Mouse (Mus musculus) lung, adult 2 months (tissue): ENCODE measurements at regions not wholly inside any gene's neighbourhood (a gene's known extent, or its start where the extent isn't known, plus 50 kb on each side); places are given as distances from the start of the nearest gene placed in this dataset.

Experiments
- DNase-seq: peaks from one replicate; pipeline ENCODE4 v3.0.0; 2022
- H3K4me1 ChIP-seq: fragments of 200-500 bp; 2 replicates; pipeline ENCODE4 v1.6.1; 2011; ENCODE audit warnings: low read length; ENCODE audit not compliant: control insufficient read depth, insufficient read depth
- H3K4me3 ChIP-seq: fragments of 200-500 bp; replicated peaks from 2 replicates; pipeline ENCODE3; 2011; ENCODE audit warnings: low read depth, mild to moderate bottlenecking, control low read depth, low read length; ENCODE audit errors: extremely low read depth
- CTCF ChIP-seq: fragments of 200-500 bp; IDR thresholded peaks from 2 replicates; pipeline ENCODE4 v1.5.1; 2011; ENCODE audit warnings: mild to moderate bottlenecking, low read length, control low read depth; ENCODE audit not compliant: insufficient read depth
- POLR2A ChIP-seq: fragments of 200-500 bp; IDR thresholded peaks from 2 replicates; pipeline ENCODE4 v1.6.1; 2011; ENCODE audit warnings: low read depth, mild to moderate bottlenecking, control low read depth, low read length, borderline replicate concordance; ENCODE audit errors: extremely low read depth
- WGBS: fragments of 180-500 bp; shearing (Covaris S2); methylation state at CpG from one replicate; pipeline ENCODE4 v1.1.7; 2018; 5-methylcytosine and 5-hydroxymethylcytosine counted together

DNA sequence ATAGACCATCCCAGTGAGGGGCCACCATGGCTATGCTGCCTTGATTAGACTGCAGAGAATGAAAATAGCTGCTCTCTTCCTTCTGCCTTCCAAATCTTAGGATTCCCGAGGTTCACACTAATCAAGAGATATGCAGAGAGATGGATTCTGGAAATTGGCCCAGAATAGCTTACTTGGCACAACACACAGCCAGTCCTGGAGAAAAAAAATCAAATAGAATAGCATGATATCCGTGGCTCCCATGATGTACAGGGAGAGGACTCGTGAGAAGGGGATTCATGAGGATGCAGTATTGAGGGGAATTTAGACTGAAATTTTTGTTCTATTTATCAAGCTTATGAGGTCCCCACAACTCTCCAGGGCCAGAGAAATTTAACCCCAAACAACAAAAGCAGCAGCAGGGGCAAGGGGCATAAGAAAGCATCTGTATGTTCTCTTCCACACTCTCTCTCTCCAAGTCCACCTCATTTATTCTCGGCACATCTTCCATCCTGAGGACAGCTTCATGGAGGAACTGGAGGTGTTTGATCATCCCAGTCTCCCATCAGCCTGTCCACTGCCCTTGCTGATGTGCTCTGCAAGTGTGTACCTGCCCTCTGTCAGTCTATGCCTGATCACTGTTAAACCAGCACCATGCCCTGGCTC lies 599.3 kb upstream of the Camk1g start:
- DNase-seq = no peak
- 54% methylated on average over 4 of the region's 4 CpGs for WGBS
- TF ChIP-seq POLR2A (no peak), CTCF (no peak)
- H3K4me1 ChIP-seq = no peaks in the 10 kb centered on the region
- H3K4me3 ChIP-seq = no peak overlapping the region

DNA sequence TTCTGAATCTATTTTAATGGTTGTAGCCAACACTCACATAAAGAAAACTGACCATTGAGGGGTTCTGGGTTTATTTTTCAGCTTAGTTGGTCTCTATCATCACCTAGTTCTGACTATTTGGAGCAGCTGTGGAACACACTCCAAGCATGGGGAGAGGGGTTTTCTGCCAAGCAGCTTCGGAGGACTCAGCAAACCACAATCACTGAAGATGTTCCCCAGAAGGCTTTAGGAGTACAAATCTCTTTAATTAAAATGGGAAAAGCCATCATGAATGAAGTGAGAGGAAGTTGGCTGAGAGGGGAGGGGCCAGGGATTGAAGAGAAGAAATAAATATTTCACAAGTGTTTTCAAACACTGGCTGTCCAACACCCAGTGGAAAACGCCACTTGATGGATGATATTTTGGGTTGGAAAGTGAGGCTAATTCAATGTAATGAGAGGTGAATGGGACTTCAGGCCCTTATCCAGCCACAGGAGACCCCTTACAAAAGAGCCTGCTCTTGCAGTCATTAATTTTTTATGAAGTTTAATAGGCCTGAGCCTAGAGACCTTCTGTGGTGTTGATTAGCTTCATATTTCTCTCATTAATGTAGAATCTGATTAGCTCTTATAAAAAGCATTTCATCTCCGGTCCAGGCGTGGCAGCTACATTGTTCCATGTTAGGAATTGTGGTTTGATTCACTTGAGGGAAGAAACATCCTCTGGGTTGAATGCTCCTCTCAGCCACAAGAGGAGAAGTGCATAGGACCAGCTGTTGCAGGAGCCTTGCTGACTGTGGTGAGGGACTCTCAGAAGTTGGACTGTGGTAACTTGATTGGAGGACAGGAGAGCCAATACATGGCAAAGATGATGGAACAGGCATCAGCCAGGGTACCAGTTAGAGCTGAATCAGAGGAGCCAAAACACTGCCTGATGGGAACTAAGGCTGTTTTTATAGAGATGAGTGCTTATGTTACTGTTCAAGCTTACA lies 598.1 kb upstream of the Camk1g start:
- TF ChIP-seq CTCF (no peak), POLR2A (no peak)
- no peak overlapping the region for H3K4me3 ChIP-seq
- WGBS = 73% methylated on average over 4 of the region's 4 CpGs
- no peaks in the 10 kb centered on the region for H3K4me1 ChIP-seq
- no peak for DNase-seq

DNA sequence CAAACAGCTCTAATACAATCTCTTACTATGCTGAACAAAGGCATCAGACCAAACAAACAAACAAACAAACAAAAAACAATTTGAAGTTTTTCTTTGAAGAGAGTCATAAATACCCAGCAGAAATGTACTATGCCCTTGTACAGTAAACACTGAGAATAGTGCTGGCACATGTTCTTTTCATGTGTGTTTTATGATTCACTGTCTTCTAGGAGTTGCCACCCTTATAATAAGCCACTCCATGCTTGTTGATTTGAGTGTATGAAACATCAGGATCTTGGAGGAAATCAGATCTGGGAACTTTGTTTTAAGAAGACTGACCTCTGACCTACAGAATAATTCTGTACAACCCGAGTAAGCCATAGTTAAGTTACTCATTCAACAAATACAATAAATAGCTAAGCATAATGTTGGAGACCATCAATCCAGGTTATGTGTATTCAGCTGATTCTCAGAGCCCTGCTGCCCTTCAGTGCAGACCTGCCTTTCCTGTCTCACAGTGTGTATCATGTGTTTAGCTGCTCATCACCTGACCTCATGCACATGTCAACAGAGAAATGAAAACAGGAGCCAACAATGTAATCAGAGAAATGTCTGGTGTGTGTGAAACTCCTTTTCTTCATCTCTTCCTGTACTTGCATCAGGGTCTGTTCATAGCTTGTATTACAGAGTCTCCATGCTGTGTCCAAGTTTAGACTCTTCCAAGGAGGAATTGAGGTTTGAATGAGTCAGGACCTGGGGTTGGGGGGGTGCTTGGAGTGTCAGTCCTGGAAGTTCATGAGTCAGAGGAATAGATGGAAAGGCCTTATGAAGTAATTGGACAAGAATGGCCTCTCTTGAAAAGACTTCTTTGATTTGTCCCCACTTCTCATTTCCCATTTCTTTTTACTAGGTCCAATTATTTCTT lies 596.8 kb upstream of the Camk1g start:
- 38% methylated on average over 1 of the region's 1 CpGs for WGBS

DNA sequence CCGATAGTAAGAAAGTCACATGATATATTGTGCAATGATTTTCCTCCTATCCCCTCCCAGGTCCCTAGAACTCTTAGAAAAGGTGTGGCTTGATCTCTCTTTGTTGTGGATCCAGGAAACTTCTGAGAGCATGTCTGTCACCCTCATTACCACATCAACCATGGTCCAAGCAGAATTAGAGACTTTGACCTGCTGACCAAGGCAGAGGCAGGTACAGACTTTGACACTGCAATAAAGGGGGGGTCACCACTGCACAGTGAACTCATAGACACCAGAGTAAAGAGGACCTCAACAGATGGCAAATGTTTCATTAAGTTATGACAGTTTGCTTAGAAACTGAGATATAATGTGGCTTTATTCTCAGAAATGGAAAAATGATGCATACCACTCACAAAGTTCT lies 595.2 kb upstream of the Camk1g start:
- TF ChIP-seq CTCF = no peak
- TF ChIP-seq POLR2A = no peak
- no peak for DNase-seq
- Histone ChIP-seq H3K4me3 (no peak overlapping the region), H3K4me1 (no peaks in the 10 kb centered on the region)
- WGBS = 56% methylated on average over 1 of the region's 1 CpGs

More for the DNA sequence above, 596.8 kb upstream of the Camk1g start:
- TF ChIP-seq POLR2A (no peak), CTCF (no peak)
- Histone ChIP-seq H3K4me1 (no peaks in the 10 kb centered on the region), H3K4me3 (no peak overlapping the region)
- no peak for DNase-seq

DNA sequence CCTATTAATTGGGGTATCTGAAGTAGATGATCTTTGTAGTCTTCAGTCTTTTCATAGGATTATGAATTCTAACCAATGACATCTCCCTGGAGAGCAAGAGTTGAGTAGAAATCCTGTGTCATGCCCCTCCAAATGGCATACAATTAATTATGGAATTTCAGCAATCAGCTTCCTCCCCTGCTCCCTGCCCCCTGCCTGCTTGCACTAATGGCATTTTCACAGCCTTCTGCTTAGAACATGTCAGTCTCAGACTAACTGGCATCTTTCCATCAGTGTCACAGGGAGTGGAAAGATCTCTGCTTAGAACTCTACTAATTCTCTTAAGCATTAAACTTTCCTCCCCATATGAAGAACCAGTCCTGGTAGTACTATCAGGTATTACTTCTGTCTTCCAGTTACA lies 581.8 kb upstream of the Camk1g start:
- no peak for TF ChIP-seq POLR2A
- no peak for TF ChIP-seq CTCF
- Histone ChIP-seq H3K4me1 (no peaks in the 10 kb centered on the region), H3K4me3 (no peak overlapping the region)
- DNase-seq = no peak

DNA sequence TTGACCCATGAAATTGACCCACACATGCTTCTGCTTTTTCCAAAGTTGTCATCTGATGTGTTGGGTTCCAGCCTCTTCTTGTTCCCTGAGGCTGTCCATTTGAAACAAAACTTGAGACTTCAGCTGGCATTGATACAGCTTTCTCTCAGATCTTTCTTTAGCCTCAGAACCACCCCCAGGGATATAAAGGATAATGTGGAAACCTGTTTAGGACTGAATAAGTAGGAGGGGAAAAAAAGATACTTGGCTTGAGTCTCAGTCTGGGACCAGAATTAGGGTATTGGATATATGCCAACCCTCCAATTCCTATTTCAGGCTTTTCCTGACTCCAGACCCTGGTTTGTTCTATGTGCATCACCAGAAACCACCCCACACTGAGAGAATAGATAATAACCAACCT lies 579.7 kb upstream of the Camk1g start:
- Histone ChIP-seq H3K4me1 (no peaks in the 10 kb centered on the region), H3K4me3 (no peak overlapping the region)
- no peak for TF ChIP-seq CTCF
- no peak for TF ChIP-seq POLR2A
- DNase-seq = no peak

DNA sequence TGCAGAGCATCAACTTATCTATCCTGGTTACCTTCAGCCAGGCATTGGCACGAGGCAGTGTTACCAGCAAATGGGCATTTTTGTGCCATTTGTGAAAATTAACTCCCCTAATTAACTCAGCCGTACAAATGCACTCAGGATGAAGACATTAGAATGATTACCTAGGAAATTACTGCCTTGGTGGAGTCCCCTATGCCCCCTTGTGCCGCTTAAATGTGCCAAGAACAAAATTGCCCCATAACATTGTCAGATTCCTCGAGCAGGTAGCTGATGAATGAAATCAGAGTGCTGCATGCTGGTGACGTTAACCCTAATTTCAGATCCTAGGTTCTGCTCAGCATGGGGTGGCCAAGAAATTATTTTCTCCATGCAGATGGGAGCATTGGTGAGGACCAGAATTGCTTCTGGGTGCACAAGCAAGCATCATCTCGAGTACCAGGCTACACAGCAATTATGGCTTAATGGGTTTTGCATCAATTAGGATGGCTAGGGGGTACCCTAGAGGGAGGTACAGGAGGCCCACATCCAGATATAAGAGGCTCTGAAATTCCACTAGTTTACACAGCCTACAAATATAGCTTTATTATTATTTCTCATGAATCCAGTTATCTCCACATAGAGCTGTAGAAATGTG lies 577.0 kb upstream of the Camk1g start:
- Histone ChIP-seq H3K4me1 (no peaks in the 10 kb centered on the region), H3K4me3 (no peak overlapping the region)
- whole genome bisulfite sequencing = 76% methylated on average over 6 of the region's 6 CpGs
- TF ChIP-seq POLR2A (no peak), CTCF (no peak)
- DNase-seq = no peak

DNA sequence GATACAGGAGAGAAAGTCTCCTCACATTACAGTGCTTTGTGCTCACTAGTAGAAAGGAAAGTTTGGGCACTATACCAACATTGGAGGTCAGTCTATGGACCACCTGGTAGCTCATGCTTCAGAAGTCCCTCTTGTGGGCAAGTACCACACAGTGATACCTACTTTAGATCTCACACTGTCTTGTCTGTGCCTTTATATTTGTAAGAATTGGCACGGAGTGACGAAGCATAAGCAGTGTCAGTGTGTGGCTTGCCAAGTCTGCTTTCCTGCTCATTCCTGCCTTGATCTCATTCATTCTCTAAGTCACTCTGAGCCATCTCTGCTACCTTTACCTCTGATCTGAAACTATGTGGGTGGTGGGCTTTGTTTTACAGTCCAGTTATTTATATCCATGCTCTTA lies 565.9 kb upstream of the Camk1g start:
- no peaks in the 10 kb centered on the region for H3K4me1 ChIP-seq
- no peak overlapping the region for H3K4me3 ChIP-seq
- 79% methylated on average over 2 of the region's 2 CpGs for WGBS
- no peak for DNase-seq
- no peak for TF ChIP-seq CTCF
- TF ChIP-seq POLR2A = no peak

DNA sequence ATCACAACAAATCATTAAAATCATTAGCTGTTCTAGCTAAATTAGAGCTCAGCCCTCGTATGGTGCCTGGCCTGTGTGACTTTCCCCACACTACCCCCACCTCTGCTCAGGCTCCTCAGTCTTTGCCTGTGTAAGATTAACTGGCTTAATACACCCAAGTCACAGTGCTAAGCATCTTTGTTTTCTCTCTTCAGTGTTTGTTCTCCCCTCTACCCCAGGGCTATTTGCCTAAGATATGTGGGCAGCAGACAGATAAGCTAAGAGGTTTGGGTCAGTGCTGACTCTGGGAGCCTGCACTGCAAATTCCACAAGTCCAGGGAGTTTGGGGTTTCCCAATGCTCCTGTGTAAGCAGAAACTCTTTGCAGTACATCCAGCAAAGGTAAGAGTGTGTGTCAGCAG lies 564.2 kb upstream of the Camk1g start:
- no peaks in the 10 kb centered on the region for H3K4me1 ChIP-seq
- DNase-seq = no peak
- TF ChIP-seq CTCF (no peak), POLR2A (no peak)
- no peak overlapping the region for H3K4me3 ChIP-seq
- 50% methylated on average over 1 of the region's 1 CpGs for WGBS
